Mouse (Mus musculus): ENCODE measurements around the gene Fbxo46. TPM values are rescaled to one million over a fixed set of nuclear protein-coding genes. Genes with fewer than 3 reads are reported as not detected.
A peak's percentile ranks its signal among the peaks of the same experiment; 100 is the strongest.
"Not testable (repeated sequence)": the region's sequence is repeated elsewhere in the genome, so short reads cannot be mapped to it uniquely, and the experiment has no call there.

The Fbxo46 gene
- polyA plus RNA-seq, 1 experiment, result 4.8 TPM

- no peak for TF ChIP-seq CTCF (IDR thresholded peaks at IDR 0.05; ENCODE audit: borderline replicate concordance, insufficient read depth, low read length)
- TF ChIP-seq POLR2A (IDR thresholded peaks at IDR 0.05; ENCODE audit: low read depth, low read length), result no peak
- H3K27ac ChIP-seq (ENCODE audit: insufficient read depth, low read length), result no peak overlapping the region
- H3K4me1 ChIP-seq (ENCODE audit: control insufficient read depth, insufficient read depth, low read length), result 0 out of 2 replicates have a peak, but pooled peaks cover 4% of the 10 kb centered on the region
- no peak overlapping the region for H3K4me3 ChIP-seq (ENCODE audit: insufficient read depth, low read length)
These were observed 27.9 kb downstream of the Fbxo46 start for GRCm38 (mm10) chr7:19147497-19148045.

DNA sequence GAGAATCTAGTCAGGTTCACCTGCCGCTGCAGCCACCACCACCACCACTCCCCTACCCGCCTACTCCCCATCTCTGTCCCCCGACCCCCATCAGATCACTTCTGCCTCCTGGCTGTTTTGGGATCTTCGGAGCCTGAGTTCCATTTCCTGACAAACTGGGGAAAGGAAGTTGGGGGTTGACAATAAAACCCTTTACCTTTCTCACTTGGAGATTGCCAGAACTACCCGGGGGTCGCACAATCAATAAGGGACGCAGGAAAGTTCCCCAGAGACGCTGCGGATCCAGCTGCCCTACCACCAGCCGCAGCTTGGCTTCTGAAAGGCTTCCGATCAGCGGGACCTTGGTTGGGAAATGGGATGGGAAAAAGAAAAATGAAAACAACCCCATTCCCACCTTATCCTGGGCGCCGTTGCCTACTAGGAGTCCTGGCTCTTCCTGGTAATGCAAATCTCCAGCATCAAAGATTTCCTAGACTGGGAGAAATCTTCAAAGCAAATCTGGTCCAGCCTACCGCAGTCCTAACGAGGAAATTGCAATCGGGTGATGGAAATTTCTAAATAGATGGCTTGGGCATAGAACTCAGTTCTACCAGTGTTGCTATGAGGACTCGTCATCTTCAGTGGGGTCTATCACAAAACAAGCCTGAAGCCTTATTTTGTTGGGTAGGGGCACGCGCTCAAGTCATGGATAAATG lies 28.7 kb downstream of the Fbxo46 start:
- Histone ChIP-seq H3K4me3 (ENCODE audit: insufficient read depth, low read length) (peak overlapping the region; percentile 61), H3K27ac (ENCODE audit: insufficient read depth, low read length) (peak overlapping the region; percentile 50), H3K4me1 (ENCODE audit: control insufficient read depth, insufficient read depth, low read length) (0 out of 2 replicates have a peak, but pooled peaks cover 4% of the 10 kb centered on the region)
- TF ChIP-seq POLR2A (IDR thresholded peaks at IDR 0.05; ENCODE audit: low read depth, low read length) (no peak), CTCF (IDR thresholded peaks at IDR 0.05; ENCODE audit: borderline replicate concordance, insufficient read depth, low read length) (no peak)

GRCm38 (mm10) chr7:19148875-19149541 lies 29.3 kb downstream of the Fbxo46 start, which contains the start of gene Qpctl:
Qpctl (minus strand) TSS chr7:19149291.
- H3K4me3 ChIP-seq (ENCODE audit: insufficient read depth, low read length), result peak within 1 kb of the TSS; percentile 90
- TF ChIP-seq CTCF (IDR thresholded peaks at IDR 0.05; ENCODE audit: borderline replicate concordance, insufficient read depth, low read length) (no peak), POLR2A (IDR thresholded peaks at IDR 0.05; ENCODE audit: low read depth, low read length) (peak; percentile 80)
- H3K27ac ChIP-seq (ENCODE audit: insufficient read depth, low read length), result peak within 1 kb of the TSS; percentile 50
- H3K4me1 ChIP-seq (ENCODE audit: control insufficient read depth, insufficient read depth, low read length), result 0 out of 2 replicates have a peak, but pooled peaks cover 4% of the 10 kb centered on the region

- peak within 1 kb of the TSS; percentile 90 for H3K4me3 ChIP-seq (ENCODE audit: insufficient read depth, low read length)
- H3K27ac ChIP-seq (ENCODE audit: insufficient read depth, low read length), result peak within 1 kb of the TSS; percentile 50
- TF ChIP-seq CTCF (IDR thresholded peaks at IDR 0.05; ENCODE audit: borderline replicate concordance, insufficient read depth, low read length) (no peak), POLR2A (IDR thresholded peaks at IDR 0.05; ENCODE audit: low read depth, low read length) (peak; percentile 81)
- H3K4me1 ChIP-seq (ENCODE audit: control insufficient read depth, insufficient read depth, low read length), result 0 out of 2 replicates have a peak, but pooled peaks cover 4% of the 10 kb centered on the region
These were observed 30.0 kb downstream of the Fbxo46 start, which contains the start of gene Snrpd2 for GRCm38 (mm10) chr7:19149626-19150025. Snrpd2 (plus strand) TSS chr7:19149722.

- H3K27ac ChIP-seq (ENCODE audit: insufficient read depth, low read length); H3K4me3 ChIP-seq (ENCODE audit: insufficient read depth, low read length): not testable (repeated sequence)
- H3K4me1 ChIP-seq (ENCODE audit: control insufficient read depth, insufficient read depth, low read length), result peaks cover 12% of the 10 kb centered on the region
These were observed 31.5 kb downstream of the Fbxo46 start for GRCm38 (mm10) chr7:19151121-19151520.

- no peak for TF ChIP-seq CTCF (IDR thresholded peaks at IDR 0.05; ENCODE audit: borderline replicate concordance, insufficient read depth, low read length)
- no peak for TF ChIP-seq POLR2A (IDR thresholded peaks at IDR 0.05; ENCODE audit: low read depth, low read length)
- no peak overlapping the region for H3K27ac ChIP-seq (ENCODE audit: insufficient read depth, low read length)
- peaks cover 16% of the 10 kb centered on the region for H3K4me1 ChIP-seq (ENCODE audit: control insufficient read depth, insufficient read depth, low read length)
- H3K4me3 ChIP-seq (ENCODE audit: insufficient read depth, low read length), result no peak overlapping the region
These were observed 35.1 kb downstream of the Fbxo46 start for GRCm38 (mm10) chr7:19154796-19155195.

- peak overlapping the region; percentile 80 for H3K27ac ChIP-seq (ENCODE audit: insufficient read depth, low read length)
- no peak overlapping the region for H3K4me3 ChIP-seq (ENCODE audit: insufficient read depth, low read length)
- TF ChIP-seq CTCF (IDR thresholded peaks at IDR 0.05; ENCODE audit: borderline replicate concordance, insufficient read depth, low read length), result peak; percentile 36; the same call in 1 of the 2 replicates
- TF ChIP-seq POLR2A (IDR thresholded peaks at IDR 0.05; ENCODE audit: low read depth, low read length), result no peak
- H3K4me1 ChIP-seq (ENCODE audit: control insufficient read depth, insufficient read depth, low read length), result peaks cover 12% of the 10 kb centered on the region
These were observed 36.3 kb downstream of the Fbxo46 start for GRCm38 (mm10) chr7:19155825-19156475.

DNA sequence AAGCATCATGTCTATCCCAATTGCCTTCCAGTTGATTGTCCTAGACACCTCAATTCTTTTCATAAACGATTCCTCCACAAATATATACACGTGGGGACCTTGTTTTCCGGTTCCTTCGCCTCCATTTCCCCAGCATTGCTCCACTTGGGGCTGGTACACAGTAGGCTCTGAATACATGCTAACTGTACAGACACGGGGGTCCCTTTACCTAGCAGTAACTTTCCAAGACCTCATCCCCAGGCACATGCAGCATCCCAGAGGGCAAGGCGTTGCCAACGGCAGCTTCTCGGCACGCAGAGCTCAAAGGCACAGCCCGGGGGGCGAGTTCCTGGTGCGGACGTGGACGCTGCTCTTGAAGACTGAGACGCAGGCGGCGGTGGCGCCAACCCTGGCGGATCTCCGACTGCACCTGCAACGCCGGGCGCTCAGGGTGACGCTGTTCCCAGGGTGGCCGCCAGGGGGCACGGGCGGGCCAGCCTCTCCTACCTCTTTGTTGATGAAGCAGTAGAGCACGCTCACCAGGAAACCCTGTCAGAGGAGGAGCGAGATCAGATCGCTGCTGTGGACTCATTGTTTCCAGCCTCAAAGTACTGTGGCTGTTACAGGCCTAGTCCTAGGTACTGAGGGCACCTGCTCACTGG lies 37.6 kb downstream of the Fbxo46 start:
- TF ChIP-seq CTCF (IDR thresholded peaks at IDR 0.05; ENCODE audit: borderline replicate concordance, insufficient read depth, low read length), result peak; percentile 71
- no peak for TF ChIP-seq POLR2A (IDR thresholded peaks at IDR 0.05; ENCODE audit: low read depth, low read length)
- Histone ChIP-seq H3K27ac (ENCODE audit: insufficient read depth, low read length) (no peak overlapping the region), H3K4me3 (ENCODE audit: insufficient read depth, low read length) (no peak overlapping the region), H3K4me1 (ENCODE audit: control insufficient read depth, insufficient read depth, low read length) (peaks cover 12% of the 10 kb centered on the region)

DNA sequence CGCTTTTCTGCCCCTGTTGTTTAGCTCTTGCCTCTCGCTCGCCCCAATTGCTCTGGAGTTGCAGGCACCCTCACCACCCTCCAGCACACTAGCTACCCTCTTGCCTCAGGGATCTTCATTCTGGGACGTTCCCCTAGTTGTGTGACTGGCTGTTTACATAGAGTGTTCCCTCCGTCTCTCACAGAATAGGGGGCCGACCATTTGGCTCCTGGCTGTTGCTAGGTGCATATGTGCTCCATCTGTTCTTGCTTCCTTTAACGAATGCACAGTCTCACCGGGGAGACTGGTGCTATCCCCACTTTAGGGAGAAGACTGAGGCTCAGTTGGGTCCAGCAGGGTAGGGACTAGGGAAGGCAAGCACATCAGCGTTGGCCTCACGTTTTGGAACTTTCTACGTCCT lies 38.9 kb downstream of the Fbxo46 start:
- TF ChIP-seq POLR2A (IDR thresholded peaks at IDR 0.05; ENCODE audit: low read depth, low read length) (no peak), CTCF (IDR thresholded peaks at IDR 0.05; ENCODE audit: borderline replicate concordance, insufficient read depth, low read length) (no peak)
- no peak overlapping the region for H3K27ac ChIP-seq (ENCODE audit: insufficient read depth, low read length)
- H3K4me1 ChIP-seq (ENCODE audit: control insufficient read depth, insufficient read depth, low read length), result peaks cover 12% of the 10 kb centered on the region
- no peak overlapping the region for H3K4me3 ChIP-seq (ENCODE audit: insufficient read depth, low read length)

All from embryonic fibroblast, embryonic 13.5 days (primary cell).